Mouse (Mus musculus) kidney, postnatal 0 days (tissue): ENCODE measurements at regions not wholly inside any gene's neighbourhood (a gene's known extent, or its start where the extent isn't known, plus 50 kb on each side); places are given as distances from the start of the nearest gene placed in this dataset.
A peak's percentile ranks its signal among the peaks of the same experiment; 100 is the strongest.

Source experiments
- ATAC-seq: fragments of 200-750 bp; cut with Nextera tagmentation; replicated peaks from 2 replicates; pipeline ENCODE4 v1.8.0; 2017; ENCODE audit warnings: low read depth, moderate number of reproducible peaks, moderate TSS enrichment, moderate library complexity; ENCODE audit not compliant: low FRiP score
- DNase-seq: peaks from one replicate; pipeline ENCODE4 v3.0.0-alpha.2; 2016; ENCODE audit warnings: low spot score
- H3K27ac ChIP-seq: fragments of 300-500 bp; sonication (generic); 2 replicates; pipeline ENCODE4 v1.5.1; 2014; ENCODE audit warnings: mild to moderate bottlenecking
- H3K27me3 ChIP-seq: fragments of 300-500 bp; sonication (generic); 2 replicates; pipeline ENCODE4 v1.6.1; 2014; ENCODE audit warnings: low read length, mixed read lengths; ENCODE audit not compliant: insufficient read depth
- H3K36me3 ChIP-seq: fragments of 300-500 bp; sonication (generic); 2 replicates; pipeline ENCODE4 v1.6.1; 2014; ENCODE audit warnings: low read length, mixed read lengths; ENCODE audit not compliant: insufficient read depth
- H3K4me1 ChIP-seq: fragments of 300-500 bp; sonication (generic); replicated peaks from 2 replicates; pipeline ENCODE4 v1.6.1; 2014; ENCODE audit warnings: antibody characterized with exemption, low read length, mixed read lengths; ENCODE audit not compliant: insufficient read depth
- H3K4me2 ChIP-seq: fragments of 300-500 bp; sonication (generic); 2 replicates; pipeline ENCODE4 v1.6.1; 2014; ENCODE audit warnings: mild to moderate bottlenecking, low read length, moderate library complexity, mixed read lengths
- H3K4me3 ChIP-seq: fragments of 300-500 bp; sonication (generic); replicated peaks from 2 replicates; pipeline ENCODE4 v1.5.1; 2014; ENCODE audit warnings: low read depth, low read length
- H3K9ac ChIP-seq: fragments of 300-500 bp; sonication (generic); 2 replicates; pipeline ENCODE4 v1.6.1; 2014; ENCODE audit warnings: low read depth, low read length
- H3K9me3 ChIP-seq: fragments of 300-500 bp; sonication (generic); replicated peaks from 2 replicates; pipeline ENCODE4 v1.6.1; 2016; ENCODE audit warnings: low read length, inconsistent platforms, mixed read lengths
- CTCF ChIP-seq: IDR thresholded peaks from 2 replicates; pipeline ENCODE4 v1.5.1; 2016; ENCODE audit warnings: antibody characterized with exemption, low read depth, mild to moderate bottlenecking, moderate library complexity
- WGBS: fragments of 180-500 bp; shearing (Covaris S2); extraction: QIAGEN DNeasy Blood & Tissue Kit; methylation state at CpG from one replicate; pipeline ENCODE4 v1.1.7; 2014; 5-methylcytosine and 5-hydroxymethylcytosine counted together

DNA sequence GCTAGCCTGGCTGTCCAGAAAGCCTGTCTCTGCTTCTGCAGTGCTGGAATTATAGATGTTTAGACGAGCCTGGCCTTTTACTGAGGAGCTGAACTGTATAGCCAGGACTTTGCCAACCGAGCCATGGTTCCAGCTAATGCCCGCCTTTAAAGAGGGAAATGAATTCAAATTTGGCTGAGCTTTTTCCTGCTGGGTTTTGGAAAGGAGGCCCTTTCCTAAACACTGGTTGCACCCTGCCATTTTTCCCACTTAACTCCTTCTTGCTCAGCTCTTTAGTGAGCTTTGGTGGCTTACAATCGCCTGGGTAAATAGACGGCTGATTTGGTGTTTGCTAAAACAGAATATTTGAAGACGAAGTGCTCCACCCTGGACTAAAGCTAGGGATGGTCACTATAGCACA, 161.9 kb downstream of the Tex36 start:
- no peaks in the 10 kb centered on the region for H3K36me3 ChIP-seq
- H3K9ac ChIP-seq, result no peak overlapping the region
- H3K27ac ChIP-seq, result no peak overlapping the region
- H3K9me3 ChIP-seq, result no peaks in the 10 kb centered on the region
- H3K27me3 ChIP-seq, result no peaks in the 10 kb centered on the region
- TF ChIP-seq CTCF, result no peak
- no peak for ATAC-seq
- no peak for DNase-seq
- H3K4me2 ChIP-seq, result no peak overlapping the region
- 78% methylated on average over 6 of the region's 6 CpGs for WGBS
- H3K4me1 ChIP-seq, result peaks cover 12% of the 10 kb centered on the region; the same call in 1 of the 2 replicates
- H3K4me3 ChIP-seq, result no peak overlapping the region

DNA sequence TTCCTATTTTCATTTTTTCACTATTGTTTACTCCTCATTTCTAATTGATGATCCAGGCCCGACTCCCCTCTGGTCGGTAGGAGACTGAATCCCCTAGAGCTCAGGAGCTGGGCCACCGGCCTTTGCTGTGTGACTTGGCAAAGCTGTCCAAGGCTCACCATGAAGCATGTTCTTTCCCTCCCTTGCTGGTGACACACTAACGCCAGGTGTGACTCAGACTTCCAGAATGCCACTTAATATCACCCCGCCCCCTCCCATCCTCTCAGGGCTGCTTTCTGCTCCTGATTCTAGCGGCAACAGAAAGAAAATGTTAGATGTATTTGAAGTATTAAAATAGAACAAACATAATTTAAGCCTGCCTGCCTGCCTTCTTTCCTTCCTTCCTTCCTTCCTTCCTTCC, 163.3 kb downstream of the Tex36 start:
- H3K9ac ChIP-seq, result no peak overlapping the region
- H3K4me2 ChIP-seq, result no peak overlapping the region
- no peak overlapping the region for H3K4me3 ChIP-seq
- no peaks in the 10 kb centered on the region for H3K27me3 ChIP-seq
- no peaks in the 10 kb centered on the region for H3K36me3 ChIP-seq
- TF ChIP-seq CTCF, result no peak
- H3K27ac ChIP-seq, result no peak overlapping the region
- DNase-seq, result no peak
- no peaks in the 10 kb centered on the region for H3K9me3 ChIP-seq
- WGBS, result 51% methylated on average over 6 of the region's 6 CpGs
- no peak for ATAC-seq
- H3K4me1 ChIP-seq, result peaks cover 12% of the 10 kb centered on the region

DNA sequence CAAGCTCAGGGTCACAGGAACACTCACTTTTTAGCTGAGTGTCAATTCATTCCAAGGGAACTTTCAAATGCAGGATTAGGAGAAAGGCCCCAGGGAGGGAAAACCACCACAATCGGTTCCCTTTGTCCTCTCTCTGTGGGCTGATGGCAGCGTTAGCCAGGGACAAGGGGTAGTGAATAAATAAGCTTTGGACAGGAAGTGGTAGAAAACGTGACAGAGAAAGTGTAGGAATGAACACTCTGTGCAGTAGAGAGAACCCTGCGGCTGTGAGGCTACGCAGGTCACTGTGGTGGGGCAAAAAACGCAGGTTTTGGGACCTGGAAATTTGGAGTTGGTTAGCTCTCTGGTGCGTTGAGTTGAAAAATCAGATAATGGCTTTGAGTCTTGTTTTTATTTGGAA, 164.1 kb downstream of the Tex36 start:
- no peak for TF ChIP-seq CTCF
- Histone ChIP-seq H3K4me1 (peaks cover 12% of the 10 kb centered on the region), H3K27ac (no peak overlapping the region), H3K4me2 (no peak overlapping the region), H3K4me3 (no peak overlapping the region), H3K9me3 (no peaks in the 10 kb centered on the region), H3K9ac (no peak overlapping the region), H3K27me3 (no peaks in the 10 kb centered on the region), H3K36me3 (no peaks in the 10 kb centered on the region)
- ATAC-seq (no peak), DNase-seq (no peak)
- WGBS, result 34% methylated on average over 7 of the region's 7 CpGs

DNA sequence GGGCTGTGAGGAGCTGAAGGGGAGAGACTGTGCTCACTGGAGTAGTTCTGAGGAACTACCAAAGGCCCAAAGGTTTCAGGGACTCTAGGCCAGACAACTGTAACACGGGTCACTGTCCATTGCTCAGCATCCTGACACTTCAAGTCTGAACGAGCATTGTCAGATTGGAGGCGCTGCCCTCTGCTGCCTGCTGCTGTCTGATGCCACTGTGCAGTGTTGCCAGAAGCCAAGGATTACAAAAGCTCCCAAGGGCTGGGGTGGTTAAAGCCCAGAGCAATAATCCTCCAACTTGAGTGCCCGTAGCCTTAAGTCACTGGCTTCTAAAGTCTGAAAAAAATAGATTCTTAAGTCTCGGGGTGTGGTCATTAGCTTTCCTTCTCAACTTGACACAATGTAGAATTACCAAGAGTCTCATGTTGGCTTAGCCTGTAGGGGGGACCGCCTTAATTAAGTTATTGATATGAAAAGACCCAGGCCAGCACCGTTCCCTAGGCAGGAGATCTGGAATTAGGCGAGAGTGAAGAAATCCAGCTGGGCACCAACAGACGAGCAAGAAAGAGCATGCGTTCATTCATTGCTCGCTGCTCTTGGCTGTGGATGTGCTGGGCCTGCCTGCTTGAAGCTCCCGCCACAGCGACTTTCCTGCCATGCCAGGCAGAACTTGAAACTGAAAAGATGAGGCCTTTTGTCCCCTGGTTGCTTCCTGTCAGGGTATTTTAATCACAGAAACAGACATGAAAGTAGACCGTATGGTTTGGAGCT, 166.2 kb downstream of the Tex36 start:
- 75% methylated on average over 14 of the region's 14 CpGs for WGBS

DNA sequence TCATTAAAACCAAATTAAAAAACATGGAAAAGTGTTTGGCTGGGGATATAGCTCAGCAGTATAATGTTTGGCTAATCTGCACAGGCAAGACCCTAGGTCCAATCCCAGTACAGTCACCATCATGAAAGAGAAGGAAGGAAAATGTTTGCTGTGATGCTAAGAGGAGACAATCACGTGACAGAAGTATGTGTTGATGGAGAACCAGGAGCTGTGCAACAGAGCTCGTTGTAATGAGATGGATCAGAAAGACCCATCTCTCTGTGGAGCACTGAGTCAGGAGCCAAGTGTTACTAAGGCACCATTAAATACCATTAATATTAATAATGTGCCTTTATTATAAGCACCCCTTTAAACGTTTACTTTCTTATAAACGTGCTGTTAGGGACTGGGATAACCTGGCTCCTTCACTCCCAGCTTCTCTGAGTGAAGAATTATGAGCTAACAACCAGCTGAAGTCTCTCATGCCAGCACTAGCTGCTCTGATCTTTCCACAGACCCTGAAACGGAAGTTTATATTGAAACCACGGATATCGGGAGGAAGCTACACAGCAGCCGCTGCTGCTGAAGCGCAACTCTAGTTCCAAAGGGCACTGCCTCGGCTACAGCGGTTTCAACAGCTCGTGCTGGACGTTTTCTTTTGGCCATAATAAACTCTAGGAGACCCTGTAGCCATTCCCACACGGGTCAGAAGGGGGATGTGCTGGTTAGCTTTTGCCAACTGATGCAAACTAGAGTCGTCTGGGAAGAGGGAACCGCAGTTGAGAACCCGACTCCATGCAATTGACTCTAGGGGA, 167.7 kb downstream of the Tex36 start:
- no peaks in the 10 kb centered on the region for H3K27me3 ChIP-seq
- no peaks in the 10 kb centered on the region; the same call in 1 of the 2 replicates for H3K4me1 ChIP-seq
- H3K4me2 ChIP-seq, result peak overlapping the region; percentile 19; the same call in 1 of the 2 replicates
- no peak for TF ChIP-seq CTCF
- WGBS, result 38% methylated on average over 17 of the region's 17 CpGs
- no peak overlapping the region for H3K9ac ChIP-seq
- peak; percentile 31 for DNase-seq
- no peak overlapping the region for H3K27ac ChIP-seq
- H3K9me3 ChIP-seq, result no peaks in the 10 kb centered on the region
- H3K36me3 ChIP-seq, result no peaks in the 10 kb centered on the region
- ATAC-seq, result no peak
- no peak overlapping the region for H3K4me3 ChIP-seq

More for the DNA sequence above, 166.2 kb downstream of the Tex36 start:
- DNase-seq (no peak), ATAC-seq (no peak)
- Histone ChIP-seq H3K9me3 (no peaks in the 10 kb centered on the region), H3K4me1 (peaks cover 1% of the 10 kb centered on the region; the same call in 1 of the 2 replicates), H3K9ac (no peak overlapping the region), H3K4me2 (no peak overlapping the region), H3K27me3 (no peaks in the 10 kb centered on the region), H3K36me3 (no peaks in the 10 kb centered on the region), H3K4me3 (no peak overlapping the region), H3K27ac (no peak overlapping the region)
- TF ChIP-seq CTCF, result peak; percentile 35; the same call in 1 of the 2 replicates

DNA sequence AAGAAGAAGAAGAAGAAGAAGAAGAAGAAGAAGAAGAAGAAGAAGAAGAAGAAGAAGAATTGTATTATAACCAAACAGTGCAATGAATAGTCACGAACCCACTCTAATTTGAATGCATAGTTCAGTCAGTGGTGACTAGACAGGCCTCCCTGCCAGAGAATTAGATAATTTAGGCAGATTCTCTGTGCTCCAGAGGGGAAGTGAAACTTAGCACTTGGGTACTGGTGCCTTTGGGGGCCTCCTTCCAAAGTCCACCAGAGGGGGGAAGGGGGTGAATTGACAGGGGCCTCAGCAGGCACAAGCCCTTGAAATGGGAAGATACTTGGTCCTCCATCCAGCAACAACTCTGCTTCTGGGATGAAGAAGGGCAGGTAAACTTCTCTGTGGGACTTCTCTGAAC, 169.6 kb downstream of the Tex36 start:
- 85% methylated on average over 1 of the region's 1 CpGs for WGBS
- Histone ChIP-seq H3K27me3 (no peaks in the 10 kb centered on the region), H3K9ac (no peak overlapping the region), H3K36me3 (no peaks in the 10 kb centered on the region), H3K4me2 (no peak overlapping the region), H3K27ac (no peak overlapping the region), H3K4me3 (no peak overlapping the region), H3K9me3 (no peaks in the 10 kb centered on the region), H3K4me1 (no peaks in the 10 kb centered on the region; the same call in 1 of the 2 replicates)
- DNase-seq, result no peak
- no peak for TF ChIP-seq CTCF
- ATAC-seq, result no peak
